Mouse (Mus musculus): ENCODE measurements at regions not wholly inside any gene's neighbourhood (a gene's known extent, or its start where the extent isn't known, plus 50 kb on each side); places are given as distances from the start of the nearest gene placed in this dataset.

GRCm38 (mm10) chr16:25615229-25615628, 68.3 kb upstream of the Trp63 start:
- TF ChIP-seq POLR2AphosphoS2 (IDR thresholded peaks at IDR 0.05; ENCODE audit: low read length) (no peak), CTCF (IDR thresholded peaks at IDR 0.05 in 2 of 3, conservative IDR thresholded peaks at IDR 0.05 in 1 of 3; ENCODE audit: control insufficient read depth in 1 of 3, insufficient read depth in 1 of 3, low read depth in 2 of 3, low read length in 3 of 3, poor library complexity in 1 of 3, severe bottlenecking in 1 of 3) (no peak), POLR2A (IDR thresholded peaks at IDR 0.05; ENCODE audit: control insufficient read depth in 1 of 2, insufficient read depth in 1 of 2, low read depth in 1 of 2, low read length in 2 of 2, poor library complexity in 1 of 2) (no peak), GABPA (IDR thresholded peaks at IDR 0.05; ENCODE audit: low read depth, low read length) (no peak), TCF12 (IDR thresholded peaks at IDR 0.05; ENCODE audit: low read depth, low read length) (no peak)

All from MEL (cell line).